Mouse (Mus musculus): ENCODE measurements around the gene Il1f5. TPM values are rescaled to one million over a fixed set of nuclear protein-coding genes. Genes with fewer than 3 reads are reported as not detected.

Il1f5 gene
- 0.88 and 1.2 TPM in 2 replicates for polyA plus RNA-seq (2016; fragmentation: Nextera tagmentation; extraction: Ambion mirVana)

GRCm38 (mm10) chr2:24276654-24277053, at the start of gene Il1f5:
Gene Il1f5, plus strand, starts transcription at chr2:24276954.
- H3K27ac ChIP-seq: no peak within 1 kb of the TSS
- H3K4me1 ChIP-seq (replicated peaks): no peaks in the 10 kb centered on the region
- ATAC-seq (ENCODE audit: insufficient number of reproducible peaks, insufficient read depth, low FRiP score, low TSS enrichment, low read depth): no peak
- H3K9me3 ChIP-seq: no peaks in the 10 kb centered on the region
- H3K9ac ChIP-seq (replicated peaks): no peak within 1 kb of the TSS
- no peaks in the 10 kb centered on the region for H3K36me3 ChIP-seq
- H3K4me3 ChIP-seq (replicated peaks): no peak within 1 kb of the TSS
- no peaks in the 10 kb centered on the region for H3K27me3 ChIP-seq
- H3K4me2 ChIP-seq: no peak within 1 kb of the TSS

GRCm38 (mm10) chr2:24227191-24227590, 49.6 kb upstream of the Il1f5 start:
- 87% methylated on average over 2 of the region's 2 CpGs for WGBS
- H3K36me3 ChIP-seq: no peaks in the 10 kb centered on the region
- no peak overlapping the region for H3K9ac ChIP-seq (replicated peaks)
- ATAC-seq (ENCODE audit: insufficient number of reproducible peaks, insufficient read depth, low FRiP score, low TSS enrichment, low read depth): no peak
- H3K4me3 ChIP-seq (replicated peaks): no peak overlapping the region
- no peak overlapping the region for H3K27ac ChIP-seq
- H3K4me1 ChIP-seq (replicated peaks): no peaks in the 10 kb centered on the region
- H3K9me3 ChIP-seq: peaks cover 2% of the 10 kb centered on the region; the same call in 1 of the 2 replicates
- H3K27me3 ChIP-seq: no peaks in the 10 kb centered on the region
- no peak overlapping the region for H3K4me2 ChIP-seq

- Histone ChIP-seq H3K9ac (replicated peaks) (no peak overlapping the region), H3K36me3 (no peaks in the 10 kb centered on the region), H3K4me1 (replicated peaks) (no peaks in the 10 kb centered on the region), H3K27me3 (no peaks in the 10 kb centered on the region), H3K4me3 (replicated peaks) (no peak overlapping the region), H3K4me2 (no peak overlapping the region), H3K27ac (no peak overlapping the region), H3K9me3 (no peaks in the 10 kb centered on the region)
- WGBS: 86% methylated on average over 1 of the region's 1 CpGs
- ATAC-seq (ENCODE audit: insufficient number of reproducible peaks, insufficient read depth, low FRiP score, low TSS enrichment, low read depth): no peak
Observed at GRCm38 (mm10) chr2:24267503-24267902, 9.3 kb upstream of the Il1f5 start.

- no peak overlapping the region for H3K9ac ChIP-seq (replicated peaks)
- no peaks in the 10 kb centered on the region for H3K36me3 ChIP-seq
- no peak overlapping the region for H3K27ac ChIP-seq
- 77% methylated on average over 2 of the region's 2 CpGs for WGBS
- no peak overlapping the region for H3K4me3 ChIP-seq (replicated peaks)
- H3K4me1 ChIP-seq (replicated peaks): no peaks in the 10 kb centered on the region
- no peak for ATAC-seq (ENCODE audit: insufficient number of reproducible peaks, insufficient read depth, low FRiP score, low TSS enrichment, low read depth)
- no peak overlapping the region for H3K4me2 ChIP-seq
- H3K9me3 ChIP-seq: no peaks in the 10 kb centered on the region
- H3K27me3 ChIP-seq: no peaks in the 10 kb centered on the region
Observed at GRCm38 (mm10) chr2:24273619-24274018, 3.1 kb upstream of the Il1f5 start.

- H3K36me3 ChIP-seq: no peaks in the 10 kb centered on the region
- no peak overlapping the region for H3K9ac ChIP-seq (replicated peaks)
- H3K27ac ChIP-seq: no peak overlapping the region
- ATAC-seq (ENCODE audit: insufficient number of reproducible peaks, insufficient read depth, low FRiP score, low TSS enrichment, low read depth): no peak
- no peaks in the 10 kb centered on the region for H3K4me1 ChIP-seq (replicated peaks)
- H3K4me3 ChIP-seq (replicated peaks): no peak overlapping the region
- H3K9me3 ChIP-seq: no peaks in the 10 kb centered on the region
- no peaks in the 10 kb centered on the region for H3K27me3 ChIP-seq
- H3K4me2 ChIP-seq: no peak overlapping the region
- 46% methylated on average over 1 of the region's 1 CpGs for WGBS
Observed at GRCm38 (mm10) chr2:24275146-24275545, 1.6 kb upstream of the Il1f5 start.

- H3K4me1 ChIP-seq (replicated peaks): 0 out of 2 replicates have a peak, but pooled peaks cover 4% of the 10 kb centered on the region
- 82% methylated on average over 5 of the region's 5 CpGs for WGBS
- H3K4me3 ChIP-seq (replicated peaks): no peak within 1 kb of the TSS
- no peaks in the 10 kb centered on the region for H3K36me3 ChIP-seq
- H3K27ac ChIP-seq: no peak within 1 kb of the TSS
- no peak within 1 kb of the TSS for H3K4me2 ChIP-seq
- ATAC-seq (ENCODE audit: insufficient number of reproducible peaks, insufficient read depth, low FRiP score, low TSS enrichment, low read depth): no peak
- no peak within 1 kb of the TSS for H3K9ac ChIP-seq (replicated peaks)
- H3K27me3 ChIP-seq: no peaks in the 10 kb centered on the region
- H3K9me3 ChIP-seq: no peaks in the 10 kb centered on the region
Observed at GRCm38 (mm10) chr2:24290896-24291295, 14.1 kb downstream of the Il1f5 start, which contains the start of gene Il1f10. Gene Il1f10, plus strand, starts transcription at chr2:24291196.

GRCm38 (mm10) chr2:24294616-24295015, 17.9 kb downstream of the Il1f5 start:
- no peak overlapping the region for H3K4me3 ChIP-seq (replicated peaks)
- no peaks in the 10 kb centered on the region for H3K4me1 ChIP-seq (replicated peaks)
- H3K36me3 ChIP-seq: no peaks in the 10 kb centered on the region
- 58% methylated on average over 1 of the region's 1 CpGs for WGBS
- ATAC-seq (ENCODE audit: insufficient number of reproducible peaks, insufficient read depth, low FRiP score, low TSS enrichment, low read depth): no peak
- H3K27ac ChIP-seq: no peak overlapping the region
- H3K9me3 ChIP-seq: no peaks in the 10 kb centered on the region
- no peaks in the 10 kb centered on the region for H3K27me3 ChIP-seq
- no peak overlapping the region for H3K9ac ChIP-seq (replicated peaks)
- H3K4me2 ChIP-seq: no peak overlapping the region

- ATAC-seq (ENCODE audit: insufficient number of reproducible peaks, insufficient read depth, low FRiP score, low TSS enrichment, low read depth): no peak
- no peak overlapping the region for H3K4me2 ChIP-seq
- H3K9ac ChIP-seq (replicated peaks): no peak overlapping the region
- H3K27ac ChIP-seq: no peak overlapping the region
- no peaks in the 10 kb centered on the region for H3K4me1 ChIP-seq (replicated peaks)
- no peaks in the 10 kb centered on the region for H3K9me3 ChIP-seq
- 13% methylated on average over 3 of the region's 3 CpGs for WGBS
- no peak overlapping the region for H3K4me3 ChIP-seq (replicated peaks)
- H3K27me3 ChIP-seq: no peaks in the 10 kb centered on the region
- no peaks in the 10 kb centered on the region for H3K36me3 ChIP-seq
Observed at GRCm38 (mm10) chr2:24296837-24297236, 20.1 kb downstream of the Il1f5 start.

- H3K4me3 ChIP-seq (replicated peaks): no peak overlapping the region
- no peaks in the 10 kb centered on the region for H3K27me3 ChIP-seq
- no peaks in the 10 kb centered on the region for H3K36me3 ChIP-seq
- no peak overlapping the region for H3K4me2 ChIP-seq
- no peak for ATAC-seq (ENCODE audit: insufficient number of reproducible peaks, insufficient read depth, low FRiP score, low TSS enrichment, low read depth)
- no peak overlapping the region for H3K9ac ChIP-seq (replicated peaks)
- no peak overlapping the region for H3K27ac ChIP-seq
- H3K9me3 ChIP-seq: no peaks in the 10 kb centered on the region
- H3K4me1 ChIP-seq (replicated peaks): 0 out of 2 replicates have a peak, but pooled peaks cover 3% of the 10 kb centered on the region
- 73% methylated on average over 6 of the region's 6 CpGs for WGBS
Observed at GRCm38 (mm10) chr2:24311302-24312001, 34.7 kb downstream of the Il1f5 start.

- H3K36me3 ChIP-seq: no peaks in the 10 kb centered on the region
- no peaks in the 10 kb centered on the region for H3K27me3 ChIP-seq
- no peak overlapping the region for H3K4me3 ChIP-seq (replicated peaks)
- no peaks in the 10 kb centered on the region for H3K4me1 ChIP-seq (replicated peaks)
- no peak overlapping the region for H3K27ac ChIP-seq
- no peaks in the 10 kb centered on the region for H3K9me3 ChIP-seq
- no peak overlapping the region for H3K4me2 ChIP-seq
- 71% methylated on average over 1 of the region's 1 CpGs for WGBS
- no peak for ATAC-seq (ENCODE audit: insufficient number of reproducible peaks, insufficient read depth, low FRiP score, low TSS enrichment, low read depth)
- no peak overlapping the region for H3K9ac ChIP-seq (replicated peaks)
Observed at GRCm38 (mm10) chr2:24316919-24317318, 40.2 kb downstream of the Il1f5 start.

- WGBS: 85% methylated on average over 4 of the region's 4 CpGs
- no peaks in the 10 kb centered on the region for H3K36me3 ChIP-seq
Observed at GRCm38 (mm10) chr2:24317919-24318598, 41.3 kb downstream of the Il1f5 start.

More at GRCm38 (mm10) chr2:24317919-24318598, 41.3 kb downstream of the Il1f5 start:
- Histone ChIP-seq H3K9ac (replicated peaks) (no peak overlapping the region), H3K27me3 (no peaks in the 10 kb centered on the region), H3K4me2 (no peak overlapping the region), H3K9me3 (no peaks in the 10 kb centered on the region), H3K27ac (no peak overlapping the region), H3K4me3 (replicated peaks) (no peak overlapping the region), H3K4me1 (replicated peaks) (no peaks in the 10 kb centered on the region)
- no peak for ATAC-seq (ENCODE audit: insufficient number of reproducible peaks, insufficient read depth, low FRiP score, low TSS enrichment, low read depth)

All from limb, embryonic 12.5 days (tissue).